Mouse (Mus musculus): ENCODE data around the gene Suv39h2. TPM values are rescaled to one million over a fixed set of nuclear protein-coding genes. Genes with fewer than 3 reads are reported as not detected.

Gene Suv39h2
- polyA plus RNA-seq, 1 experiment from 2014 or later: 3.5 TPM

- 89% methylated on average over 6 of the region's 6 CpGs for WGBS
- TF ChIP-seq EP300 (optimal IDR thresholded peaks at IDR 0.05) (no peak), CTCF (IDR thresholded peaks at IDR 0.05; ENCODE audit: low read depth) (no peak)
- DNase-seq (ENCODE audit: low spot score): no peak
These were observed 39.3 kb downstream of the Suv39h2 start for GRCm38 (mm10) chr2:3435369-3436061.

GRCm38 (mm10) chr2:3430956-3431355, 43.9 kb downstream of the Suv39h2 start:
- H3K9ac ChIP-seq (ENCODE audit: low read length): no peak overlapping the region
- H3K9me3 ChIP-seq (ENCODE audit: control insufficient read depth, low read length): no peaks in the 10 kb centered on the region
- H3K27ac ChIP-seq (replicated peaks): no peak overlapping the region
- DNase-seq (ENCODE audit: low spot score): no peak
- no peak for ATAC-seq (ENCODE audit: low FRiP score, low TSS enrichment)
- H3K4me1 ChIP-seq (replicated peaks; ENCODE audit: control insufficient read depth, insufficient read depth): no peaks in the 10 kb centered on the region
- no peaks in the 10 kb centered on the region for H3K36me3 ChIP-seq (ENCODE audit: control insufficient read depth, insufficient read depth, low read length)
- no peaks in the 10 kb centered on the region for H3K27me3 ChIP-seq (ENCODE audit: control insufficient read depth, insufficient read depth, low read length)
- H3K4me3 ChIP-seq (ENCODE audit: low read depth, low read length): no peak overlapping the region
- no peak overlapping the region for H3K4me2 ChIP-seq (replicated peaks; ENCODE audit: low read depth)
- 67% methylated on average over 9 of the region's 9 CpGs for WGBS
- TF ChIP-seq EP300 (optimal IDR thresholded peaks at IDR 0.05) (no peak), CTCF (IDR thresholded peaks at IDR 0.05; ENCODE audit: low read depth) (no peak)

More at GRCm38 (mm10) chr2:3435369-3436061, 39.3 kb downstream of the Suv39h2 start:
- Histone ChIP-seq H3K9ac (ENCODE audit: low read length) (no peak overlapping the region), H3K4me1 (replicated peaks; ENCODE audit: control insufficient read depth, insufficient read depth) (no peaks in the 10 kb centered on the region), H3K27ac (replicated peaks) (no peak overlapping the region), H3K4me3 (ENCODE audit: low read depth, low read length) (no peak overlapping the region), H3K36me3 (ENCODE audit: control insufficient read depth, insufficient read depth, low read length) (no peaks in the 10 kb centered on the region), H3K9me3 (ENCODE audit: control insufficient read depth, low read length) (no peaks in the 10 kb centered on the region), H3K4me2 (replicated peaks; ENCODE audit: low read depth) (no peak overlapping the region), H3K27me3 (ENCODE audit: control insufficient read depth, insufficient read depth, low read length) (no peaks in the 10 kb centered on the region)
- no peak for ATAC-seq (ENCODE audit: low FRiP score, low TSS enrichment)

- 2% methylated on average over 9 of the region's 10 CpGs for WGBS
- TF ChIP-seq CTCF (IDR thresholded peaks at IDR 0.05; ENCODE audit: low read depth) (no peak), EP300 (optimal IDR thresholded peaks at IDR 0.05) (no peak)
These were observed 50.3 kb downstream of the Suv39h2 start for GRCm38 (mm10) chr2:3424579-3424910.

GRCm38 (mm10) chr2:3423841-3424578, 50.8 kb downstream of the Suv39h2 start, which contains the start of gene Dclre1c:
Gene Dclre1c, plus strand, starts transcription at chr2:3424131.
- DNase-seq (ENCODE audit: low spot score): peak; percentile 93
- Histone ChIP-seq H3K9ac (ENCODE audit: low read length) (peak within 1 kb of the TSS; percentile 72), H3K27me3 (ENCODE audit: control insufficient read depth, insufficient read depth, low read length) (no peaks in the 10 kb centered on the region), H3K4me3 (ENCODE audit: low read depth, low read length) (peak within 1 kb of the TSS; percentile 64), H3K27ac (replicated peaks) (peak within 1 kb of the TSS; percentile 40; the same call in 1 of the 2 replicates), H3K36me3 (ENCODE audit: control insufficient read depth, insufficient read depth, low read length) (no peaks in the 10 kb centered on the region), H3K4me2 (replicated peaks; ENCODE audit: low read depth) (peak within 1 kb of the TSS; percentile 98), H3K9me3 (ENCODE audit: control insufficient read depth, low read length) (no peaks in the 10 kb centered on the region), H3K4me1 (replicated peaks; ENCODE audit: control insufficient read depth, insufficient read depth) (no peaks in the 10 kb centered on the region; the same call in 1 of the 2 replicates)
- WGBS: under 1% methylated on average over 29 of the region's 29 CpGs
- ATAC-seq (ENCODE audit: low FRiP score, low TSS enrichment): peak; percentile 98
- TF ChIP-seq EP300 (optimal IDR thresholded peaks at IDR 0.05) (no peak), CTCF (IDR thresholded peaks at IDR 0.05; ENCODE audit: low read depth) (no peak)

More at GRCm38 (mm10) chr2:3424579-3424910, 50.3 kb downstream of the Suv39h2 start:
- Histone ChIP-seq H3K9ac (ENCODE audit: low read length) (peak overlapping the region; percentile 72), H3K36me3 (ENCODE audit: control insufficient read depth, insufficient read depth, low read length) (no peaks in the 10 kb centered on the region), H3K9me3 (ENCODE audit: control insufficient read depth, low read length) (no peaks in the 10 kb centered on the region), H3K27ac (replicated peaks) (peak overlapping the region; percentile 40; the same call in 1 of the 2 replicates), H3K4me3 (ENCODE audit: low read depth, low read length) (peak overlapping the region; percentile 64), H3K4me2 (replicated peaks; ENCODE audit: low read depth) (peak overlapping the region; percentile 98), H3K4me1 (replicated peaks; ENCODE audit: control insufficient read depth, insufficient read depth) (no peaks in the 10 kb centered on the region; the same call in 1 of the 2 replicates), H3K27me3 (ENCODE audit: control insufficient read depth, insufficient read depth, low read length) (no peaks in the 10 kb centered on the region)
- ATAC-seq (ENCODE audit: low FRiP score, low TSS enrichment) (no peak), DNase-seq (ENCODE audit: low spot score) (no peak)

GRCm38 (mm10) chr2:3422548-3422947, 52.3 kb downstream of the Suv39h2 start, which contains the start of gene Meig1:
Gene Meig1, minus strand, starts transcription at chr2:3422648.
- Histone ChIP-seq H3K4me1 (replicated peaks; ENCODE audit: control insufficient read depth, insufficient read depth) (no peaks in the 10 kb centered on the region; the same call in 1 of the 2 replicates), H3K36me3 (ENCODE audit: control insufficient read depth, insufficient read depth, low read length) (no peaks in the 10 kb centered on the region), H3K27ac (replicated peaks) (no peak within 1 kb of the TSS), H3K9ac (ENCODE audit: low read length) (no peak within 1 kb of the TSS), H3K4me3 (ENCODE audit: low read depth, low read length) (no peak within 1 kb of the TSS), H3K9me3 (ENCODE audit: control insufficient read depth, low read length) (no peaks in the 10 kb centered on the region), H3K27me3 (ENCODE audit: control insufficient read depth, insufficient read depth, low read length) (no peaks in the 10 kb centered on the region), H3K4me2 (replicated peaks; ENCODE audit: low read depth) (peak within 1 kb of the TSS; percentile 98)
- 64% methylated on average over 3 of the region's 3 CpGs for WGBS
- DNase-seq (ENCODE audit: low spot score) (no peak), ATAC-seq (ENCODE audit: low FRiP score, low TSS enrichment) (no peak)
- no peak for TF ChIP-seq EP300 (optimal IDR thresholded peaks at IDR 0.05)
- TF ChIP-seq CTCF (IDR thresholded peaks at IDR 0.05; ENCODE audit: low read depth): no peak
